Mouse (Mus musculus) midbrain, embryonic 15.5 days (tissue): Measurements from ENCODE around the gene Hspa5. TPM values are rescaled to one million over a fixed set of nuclear protein-coding genes. Genes with fewer than 3 reads are reported as not detected.

Source experiments
- ATAC-seq: fragments of 200-750 bp; cut with Nextera tagmentation; replicated peaks from 2 replicates; pipeline ENCODE4 v1.8.0; 2017; ENCODE audit warnings: moderate TSS enrichment
- H3K27ac ChIP-seq: fragments of 300-500 bp; sonication (generic); 2 replicates; pipeline ENCODE4 v1.5.1; 2015; ENCODE audit warnings: mild to moderate bottlenecking, inconsistent platforms
- H3K27me3 ChIP-seq: fragments of 300-500 bp; sonication (generic); replicated peaks from 2 replicates; pipeline ENCODE4 v1.6.1; 2015; ENCODE audit warnings: inconsistent platforms
- H3K36me3 ChIP-seq: fragments of 300-500 bp; sonication (generic); replicated peaks from 2 replicates; pipeline ENCODE4 v1.6.1; 2015; ENCODE audit warnings: inconsistent platforms
- H3K4me1 ChIP-seq: fragments of 300-500 bp; sonication (generic); 2 replicates; pipeline ENCODE4 v1.6.1; 2015; ENCODE audit warnings: inconsistent platforms
- H3K4me2 ChIP-seq: fragments of 300-500 bp; sonication (generic); 2 replicates; pipeline ENCODE4 v1.6.1; 2015; ENCODE audit warnings: inconsistent platforms, mild to moderate bottlenecking, moderate library complexity
- H3K4me3 ChIP-seq: fragments of 300-500 bp; sonication (generic); 2 replicates; pipeline ENCODE4 v1.5.1; 2015; ENCODE audit warnings: mild to moderate bottlenecking, inconsistent platforms
- H3K9ac ChIP-seq: fragments of 300-500 bp; sonication (generic); 2 replicates; pipeline ENCODE4 v1.6.1; 2015; ENCODE audit warnings: mild to moderate bottlenecking, inconsistent platforms
- H3K9me3 ChIP-seq: fragments of 300-500 bp; sonication (generic); 2 replicates; pipeline ENCODE4 v1.6.1; 2016; ENCODE audit warnings: inconsistent platforms
- WGBS: fragments of 180-500 bp; shearing (Covaris S2); methylation state at CpG from one replicate; pipeline ENCODE4 v1.1.7; 2015; ENCODE audit warnings: mixed read lengths; 5-methylcytosine and 5-hydroxymethylcytosine counted together
- polyA plus RNA-seq: library from polyadenylated mRNA; unstranded; fragments of >200 nt; fragmentation: Nextera tagmentation; extraction: Ambion mirVana; gene quantifications from 2 replicates; pipeline ENCODE4 v1.2.1, GENCODE M21; 2015

The Hspa5 gene
- polyA plus RNA-seq, 1 experiment from 2014 or later: 418 TPM

DNA sequence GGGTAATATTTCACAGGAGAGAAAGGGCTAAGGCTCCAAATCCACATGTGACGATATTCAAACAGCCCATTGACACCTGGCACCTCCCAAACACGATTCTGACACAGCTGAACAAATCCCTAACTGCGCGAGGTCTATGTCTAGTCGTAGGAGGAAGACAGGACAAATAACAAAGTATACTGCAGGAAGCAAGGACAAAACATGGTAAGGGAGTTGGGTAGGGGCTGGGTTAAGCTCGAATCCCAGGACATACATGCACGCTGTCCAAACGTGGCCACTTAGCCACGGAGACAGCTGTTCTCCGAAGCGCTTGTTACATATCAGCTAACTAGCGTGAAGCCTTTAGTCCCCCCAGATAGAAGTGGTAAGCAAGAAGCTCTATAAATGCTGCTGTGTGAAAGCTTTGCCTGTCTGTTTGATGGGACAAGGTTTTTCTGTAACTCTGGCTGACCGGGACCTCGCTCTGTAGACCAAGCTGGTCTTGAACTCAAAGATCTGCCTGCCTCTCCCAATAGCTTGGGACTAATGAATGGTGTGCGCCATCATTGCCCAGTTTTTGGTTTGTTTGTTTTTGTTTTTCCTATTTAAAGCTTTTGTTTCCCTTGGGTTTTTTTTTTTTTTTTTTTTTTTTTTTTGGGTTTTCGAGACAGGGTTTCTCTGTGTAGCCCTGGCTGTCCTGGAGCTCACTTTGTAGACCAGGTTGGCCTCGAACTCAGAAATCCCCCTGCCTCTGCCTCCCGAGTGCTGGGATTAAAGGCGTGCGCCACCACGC lies 54.9 kb downstream of the Hspa5 start:
- Histone ChIP-seq H3K9me3 (no peaks in the 10 kb centered on the region), H3K9ac (peak overlapping the region; percentile 98), H3K27me3 (no peaks in the 10 kb centered on the region), H3K27ac (peak overlapping the region; percentile 88), H3K4me2 (peak overlapping the region; percentile 64), H3K4me1 (peaks cover 20% of the 10 kb centered on the region), H3K4me3 (peak overlapping the region; percentile 99), H3K36me3 (no peaks in the 10 kb centered on the region)
- WGBS: 33% methylated on average over 20 of the region's 21 CpGs
- peak; percentile 67 for ATAC-seq

Other genes with a start within 250 kb of the Hspa5 start
- 112 and 123 TPM in 2 replicates for gene Gapvd1, start 16.7 kb upstream of the Hspa5 start, polyA plus RNA-seq
- gene Rabepk, start 27.9 kb downstream of the Hspa5 start, polyA plus RNA-seq: 23.2 and 24.5 TPM in 2 replicates
- gene Fbxw2, start 54.3 kb downstream of the Hspa5 start, polyA plus RNA-seq: 102 and 107 TPM in 2 replicates
- gene Gm34653, start 61.0 kb downstream of the Hspa5 start, polyA plus RNA-seq: 0.17 TPM in 1 of 2 replicates, not detected in the other
- 0.26 and 0.40 TPM in 2 replicates for gene Cutal, start 102.4 kb downstream of the Hspa5 start, polyA plus RNA-seq
- gene Psmd5, start 103.0 kb downstream of the Hspa5 start, polyA plus RNA-seq: 101 and 102 TPM in 2 replicates
- gene Phf19, start 142.1 kb downstream of the Hspa5 start, polyA plus RNA-seq: 1.5 and 2.1 TPM in 2 replicates
- gene Traf1, start 189.8 kb downstream of the Hspa5 start, polyA plus RNA-seq: 3.6 and 3.8 TPM in 2 replicates